Mouse (Mus musculus): ENCODE measurements around the gene Olfr802. TPM values are rescaled to one million over a fixed set of nuclear protein-coding genes. Genes with fewer than 3 reads are reported as not detected.

The Olfr802 gene
- not detected for total RNA-seq (2021)
- long read RNA-seq, experiment 1, result 0 reads
- long read RNA-seq, experiment 2, result 0 reads

GRCm38 (mm10) chr10:129688069-129688468 lies at the start of gene Olfr802:
Olfr802 (minus strand) TSS chr10:129688169.
- no peak for DNase-seq

GRCm38 (mm10) chr10:129729275-129729674 lies 41.3 kb upstream of the Olfr802 start, which contains the start of gene Olfr805:
Olfr805 (minus strand) TSS chr10:129729375.
- no peak for DNase-seq

- no peak for DNase-seq
Observed at GRCm38 (mm10) chr10:129702910-129703309, 14.9 kb upstream of the Olfr802 start, which contains the start of gene Olfr804. Olfr804 (plus strand) TSS chr10:129703210.

GRCm38 (mm10) chr10:129694186-129694585 lies 6.2 kb upstream of the Olfr802 start, which contains the start of gene Olfr803:
Olfr803 (minus strand) TSS chr10:129694286.
- no peak for DNase-seq

- no peak for DNase-seq
Observed at GRCm38 (mm10) chr10:129673765-129674164, 14.2 kb downstream of the Olfr802 start, which contains the start of gene Olfr801. Olfr801 (minus strand) TSS chr10:129673865.

GRCm38 (mm10) chr10:129657394-129657793 lies 30.6 kb downstream of the Olfr802 start, which contains the start of gene Olfr800:
Olfr800 (plus strand) TSS chr10:129657694.
- no peak for DNase-seq

- no peak for DNase-seq
Observed at GRCm38 (mm10) chr10:129651763-129652162, 36.2 kb downstream of the Olfr802 start.

- DNase-seq, result no peak
Observed at GRCm38 (mm10) chr10:129637184-129637583, 50.8 kb downstream of the Olfr802 start, which contains the start of gene Olfr799. Olfr799 (plus strand) TSS chr10:129637484.

GRCm38 (mm10) chr10:129627834-129628233 lies 60.1 kb downstream of the Olfr802 start, which contains the start of gene Olfr798:
Olfr798 (minus strand) TSS chr10:129627934.
- DNase-seq, result no peak

Small RNAs within 50 kb of the gene (microRNA-seq; reads per million reads assigned to microRNA genes)
- gene Gm24485, result 0 reads per million in 2 experiments

Other genes starting within 250 kb of the Olfr802 start
- not detected for gene Olfr787, start 226.3 kb downstream of the Olfr802 start, total RNA-seq (2021)
- not detected for gene Olfr788, start 217.2 kb downstream of the Olfr802 start, total RNA-seq (2021)
- not detected for gene Olfr789, start 203.4 kb downstream of the Olfr802 start, total RNA-seq (2021)
- gene Olfr790, start 189.7 kb downstream of the Olfr802 start, total RNA-seq (2021), result not detected
- not detected for gene Olfr791, start 166.4 kb downstream of the Olfr802 start, total RNA-seq (2021)
- not detected for gene Olfr792, start 149.0 kb downstream of the Olfr802 start, total RNA-seq (2021)
- gene Olfr794, start 120.5 kb downstream of the Olfr802 start, total RNA-seq (2021), result not detected
- gene Olfr796, start 75.6 kb downstream of the Olfr802 start, total RNA-seq (2021), result not detected
- not detected for gene Olfr798, start 60.2 kb downstream of the Olfr802 start, total RNA-seq (2021)
- gene Olfr799, start 50.7 kb downstream of the Olfr802 start, total RNA-seq (2021), result not detected
- gene Olfr800, start 30.5 kb downstream of the Olfr802 start, total RNA-seq (2021), result not detected
- gene Olfr801, start 14.3 kb downstream of the Olfr802 start, total RNA-seq (2021), result not detected
- not detected for gene Olfr803, start 6.1 kb upstream of the Olfr802 start, total RNA-seq (2021)
- not detected for gene Olfr804, start 15.0 kb upstream of the Olfr802 start, total RNA-seq (2021)
- not detected for gene Olfr805, start 41.2 kb upstream of the Olfr802 start, total RNA-seq (2021)
- not detected for gene Olfr806, start 53.8 kb upstream of the Olfr802 start, total RNA-seq (2021)
- gene Olfr807, start 69.6 kb upstream of the Olfr802 start, total RNA-seq (2021), result not detected
- not detected for gene Olfr808, start 77.3 kb upstream of the Olfr802 start, total RNA-seq (2021)
- not detected for gene Olfr809, start 86.5 kb upstream of the Olfr802 start, total RNA-seq (2021)
- not detected for gene Olfr810, start 106.7 kb upstream of the Olfr802 start, total RNA-seq (2021)
- gene Olfr811, start 116.2 kb upstream of the Olfr802 start, total RNA-seq (2021), result not detected
- not detected for gene Olfr812, start 157.9 kb upstream of the Olfr802 start, total RNA-seq (2021)
- not detected for gene Olfr813, start 167.2 kb upstream of the Olfr802 start, total RNA-seq (2021)
- not detected for gene Olfr814, start 191.7 kb upstream of the Olfr802 start, total RNA-seq (2021)
- gene Olfr815, start 217.7 kb upstream of the Olfr802 start, total RNA-seq (2021), result not detected
- not detected for gene Olfr816, start 227.4 kb upstream of the Olfr802 start, total RNA-seq (2021)

Measured in heart, adult 18-20 months (tissue).